9 mouse cellular contexts compared by ENCODE assay signal in the genomic region with DNA sequence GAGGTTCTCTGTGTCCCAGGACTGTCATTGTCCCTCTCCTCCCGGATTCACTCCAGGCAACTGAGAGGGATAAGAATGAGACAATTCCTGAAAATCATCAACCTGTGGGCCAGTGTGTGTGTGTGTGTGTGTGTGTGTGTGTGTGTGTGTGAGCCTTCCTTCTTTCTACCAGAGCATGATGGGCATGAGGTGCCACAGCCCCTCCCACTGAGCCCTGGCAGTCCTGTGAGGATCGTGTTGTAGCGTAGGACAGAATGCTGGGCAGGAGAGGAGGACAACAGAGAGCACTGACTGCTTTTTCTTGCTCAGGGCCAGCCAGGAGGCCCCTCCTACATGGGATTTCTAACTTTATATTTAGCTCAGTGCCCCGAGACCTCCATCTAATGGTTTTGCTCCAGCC. TPM values are rescaled to one million over a fixed set of nuclear protein-coding genes. Genes with fewer than 3 reads are reported as not detected.
DNase-seq lines count a peak whose midpoint lies in the region; ATAC-seq and TF ChIP-seq lines count a peak whose summit lies in the region.
"Had no signal": no experiment of that assay in that cellular context is flagged by ENCODE, and none has a peak within 500 bp of the region (broad histone marks: within the 10 kb centered on the region; RNA-seq: fewer than 3 reads in every experiment).

No protein-coding gene starts in this region.

- no peaks in the 10 kb centered on the region for H3K27me3 ChIP-seq in kidney, adult 2 months (replicated peaks; ENCODE audit: control insufficient read depth, insufficient read depth, low read length)
- no peaks in the 10 kb centered on the region for H3K27me3 ChIP-seq in forebrain, embryonic 14.5 days (replicated peaks; ENCODE audit: control insufficient read depth, insufficient read depth, low read length)
- peaks cover 2% of the 10 kb centered on the region; the same call in 1 of the 2 replicates for H3K27me3 ChIP-seq in liver, embryonic 16.5 days (ENCODE audit: control insufficient read depth, insufficient read depth, low read depth, low read length)
- H3K27me3 ChIP-seq: Patski had no signal

- H3K27ac ChIP-seq in kidney, adult 2 months (ENCODE audit: insufficient read depth, low read depth, low read length) = 0 out of 2 replicates have a peak overlapping the region, but pooled peaks have one; percentile 29
- H3K27ac ChIP-seq in forebrain, embryonic 14.5 days (ENCODE audit: low read depth, low read length) = no peak overlapping the region
- no peak overlapping the region for H3K27ac ChIP-seq in liver, embryonic 16.5 days (ENCODE audit: low read length)

- DNase-seq in kidney, adult 2 months = peak; percentile 53
- DNase-seq in kidney, postnatal 4 days = no peak
- DNase-seq in adipocyte (ENCODE audit: low spot score) = peak; percentile 58
- DNase-seq in forebrain, embryonic 14.5 days (ENCODE audit: low spot score) = no peak
- no peak for DNase-seq in adrenal gland, adult (ENCODE audit: inconsistent age in 2 of 2, low spot score in 1 of 2)
- DNase-seq in right cerebral cortex, postnatal 25 days = no peak

- peaks cover 47% of the 10 kb centered on the region for H3K4me1 ChIP-seq in kidney, adult 2 months (ENCODE audit: control insufficient read depth, insufficient read depth, low read length)
- peaks cover 7% of the 10 kb centered on the region; the same call in 1 of the 2 replicates for H3K4me1 ChIP-seq in forebrain, embryonic 14.5 days (ENCODE audit: control insufficient read depth, insufficient read depth, low read length)
- peaks cover 61% of the 10 kb centered on the region for H3K4me1 ChIP-seq in liver, embryonic 16.5 days (ENCODE audit: control insufficient read depth, low read depth, low read length)

- WGBS in kidney, adult 2 months = 42% methylated on average over 4 of the region's 4 CpGs
- WGBS in forebrain, embryonic 14.5 days = 82% methylated on average over 4 of the region's 4 CpGs
- 77% methylated on average over 4 of the region's 4 CpGs for WGBS in liver, embryonic 16.5 days (ENCODE audit: insufficient replicate concordance)

- TF ChIP-seq POLR2A in kidney, adult 2 months (IDR thresholded peaks at IDR 0.05; ENCODE audit: low read depth, low read length) = no peak

- H3K36me3 ChIP-seq in kidney, adult 2 months (ENCODE audit: control insufficient read depth, insufficient read depth, low read length) = no peaks in the 10 kb centered on the region
- no peaks in the 10 kb centered on the region for H3K36me3 ChIP-seq in forebrain, embryonic 14.5 days (ENCODE audit: control insufficient read depth, insufficient read depth, low read length)
- H3K36me3 ChIP-seq in liver, embryonic 16.5 days (ENCODE audit: control insufficient read depth, insufficient read depth) = no peaks in the 10 kb centered on the region

- H3K9me3 ChIP-seq in forebrain, embryonic 14.5 days (replicated peaks; ENCODE audit: control insufficient read depth, low read length) = no peaks in the 10 kb centered on the region
- H3K9me3 ChIP-seq in liver, embryonic 16.5 days (replicated peaks; ENCODE audit: control insufficient read depth, low read length) = no peaks in the 10 kb centered on the region

- TF ChIP-seq CTCF in kidney, adult 2 months (conservative IDR thresholded peaks at IDR 0.05; ENCODE audit: insufficient read depth, insufficient read length, low read depth, low read length) = no peak

- no peak for ATAC-seq in forebrain, embryonic 14.5 days
- ATAC-seq in liver, embryonic 16.5 days (ENCODE audit: low read depth) = no peak
- ATAC-seq: inflammation-experienced regulatory T-cells, adult 6 months had no signal

- peak overlapping the region; percentile 75 for H3K4me3 ChIP-seq in kidney, adult 2 months (ENCODE audit: insufficient read depth, low read depth, low read length)
- H3K4me3 ChIP-seq in forebrain, embryonic 14.5 days (ENCODE audit: low read depth, low read length) = peak overlapping the region; percentile 66; the same call in 1 of the 2 replicates
- H3K4me3 ChIP-seq in liver, embryonic 16.5 days (ENCODE audit: low read depth, low read length) = 0 out of 2 replicates have a peak overlapping the region, but pooled peaks have one; percentile 65

- H3K9ac ChIP-seq in forebrain, embryonic 14.5 days (ENCODE audit: low read length) = no peak overlapping the region
- H3K9ac ChIP-seq in liver, embryonic 16.5 days (ENCODE audit: low read depth, low read length) = no peak overlapping the region

- H3K4me2 ChIP-seq in forebrain, embryonic 14.5 days (ENCODE audit: low read length) = peak overlapping the region; percentile 97
- peak overlapping the region; percentile 87 for H3K4me2 ChIP-seq in liver, embryonic 16.5 days (ENCODE audit: low read depth, low read length)

RNA-seq across cellular contexts. Expression of gene Fads3, which starts 1.4 kb away (rescaled TPM):
- 382 and 459 TPM in 2 replicates for polyA plus RNA-seq in kidney, adult 2 months (2012; rRNA removed)
- polyA plus RNA-seq in forebrain, embryonic 14.5 days (2014; fragmentation: Nextera tagmentation; extraction: Ambion mirVana) = 9.6 and 12.5 TPM in 2 replicates
- 7.3 and 8.6 TPM in 2 replicates for polyA plus RNA-seq in liver, embryonic 16.5 days (2015; fragmentation: Nextera tagmentation; extraction: Ambion mirVana)
- polyA plus RNA-seq: inflammation-experienced regulatory T-cells, adult 6 months had no signal

RNA-seq across cellular contexts. Expression of gene Rab3il1, which starts 41.3 kb away (rescaled TPM):
- 66.0 and 90.9 TPM in 2 replicates for polyA plus RNA-seq in kidney, adult 2 months (2012; rRNA removed)
- 20.6 and 21.5 TPM in 2 replicates for polyA plus RNA-seq in forebrain, embryonic 14.5 days (2014; fragmentation: Nextera tagmentation; extraction: Ambion mirVana)
- polyA plus RNA-seq in liver, embryonic 16.5 days (2015; fragmentation: Nextera tagmentation; extraction: Ambion mirVana) = 236 and 248 TPM in 2 replicates
- polyA plus RNA-seq: inflammation-experienced regulatory T-cells, adult 6 months had no signal

RNA-seq across cellular contexts. Expression of gene Best1, which starts 41.4 kb away (rescaled TPM):
- polyA plus RNA-seq in kidney, adult 2 months (2012; rRNA removed) = 0.33 and 0.38 TPM in 2 replicates
- polyA plus RNA-seq in forebrain, embryonic 14.5 days (2014; fragmentation: Nextera tagmentation; extraction: Ambion mirVana) = 1.1 and 1.4 TPM in 2 replicates
- polyA plus RNA-seq in liver, embryonic 16.5 days (2015; fragmentation: Nextera tagmentation; extraction: Ambion mirVana) = 0.13 and 0.14 TPM in 2 replicates
- polyA plus RNA-seq: Patski had no signal

RNA-seq across cellular contexts. Expression of gene Fads2, which starts 58.7 kb away (rescaled TPM):
- 240 and 258 TPM in 2 replicates for polyA plus RNA-seq in kidney, adult 2 months (2012; rRNA removed)
- polyA plus RNA-seq in forebrain, embryonic 14.5 days (2014; fragmentation: Nextera tagmentation; extraction: Ambion mirVana) = 71.1 and 71.5 TPM in 2 replicates
- 87.2 and 102 TPM in 2 replicates for polyA plus RNA-seq in liver, embryonic 16.5 days (2015; fragmentation: Nextera tagmentation; extraction: Ambion mirVana)

Comparison
In these comparisons a context has a peak if more than half of its experiments do, and no peak if none do; other contexts are left out.
1. DNase-seq: peak in kidney, adult 2 months (single experiment) and adipocyte (single experiment); none in kidney, postnatal 4 days (0 of 2), forebrain, embryonic 14.5 days (single experiment), adrenal gland, adult (0 of 2) and right cerebral cortex, postnatal 25 days (single experiment).
2. RNA of gene Fads3, which starts 1.4 kb away (polyA plus RNA-seq): 382 to 459 TPM in kidney, adult 2 months; 9.6 to 12.5 TPM in forebrain, embryonic 14.5 days and 7.3 to 8.6 TPM in liver, embryonic 16.5 days; every median in the first group is over 10 times any median in the second.
3. Peak in every context shown above with its lines, with median percentiles within 50 percentile points of each other: H3K4me3 ChIP-seq.